Mouse (Mus musculus): ENCODE measurements around the gene Gnai2.

DNA sequence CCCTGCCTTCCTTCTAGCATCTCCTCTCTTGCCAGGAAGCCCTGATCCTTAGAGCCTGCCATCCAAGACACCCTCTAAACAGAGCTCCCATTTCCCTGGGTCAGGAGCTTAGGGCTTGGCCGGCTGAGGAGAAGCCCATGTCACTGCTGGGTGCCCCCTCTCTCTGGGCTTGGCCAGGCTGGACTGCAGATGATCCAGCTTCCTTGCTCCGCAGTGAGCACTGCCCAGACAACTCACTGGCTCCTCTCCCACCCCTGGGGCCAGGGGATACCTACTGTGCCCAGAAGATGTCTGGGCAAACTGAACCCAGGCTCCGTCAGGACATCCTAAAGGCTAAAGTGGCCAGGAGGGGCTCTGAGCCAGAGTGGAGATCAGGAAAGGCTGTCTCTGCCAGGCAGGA is 24.8 kb upstream of the Gnai2 start:
- no peak for TF ChIP-seq CTCF (IDR thresholded peaks at IDR 0.05; ENCODE audit: low read depth)
- TF ChIP-seq EP300 (IDR thresholded peaks at IDR 0.05; ENCODE audit: low read depth) = no peak
